Mouse (Mus musculus) thymus, adult 2 months (tissue): ENCODE results near the gene Dnal4.

Experiments used
- CTCF ChIP-seq: fragments of 200-500 bp; IDR thresholded peaks from 2 replicates; pipeline ENCODE4 v1.5.1; 2012; ENCODE audit warnings: mild to moderate bottlenecking, control low read depth, low read length, moderate library complexity, borderline replicate concordance; ENCODE audit not compliant: control insufficient read depth, poor library complexity, insufficient read depth; ENCODE audit errors: extremely low read depth
- POLR2A ChIP-seq: fragments of 200-500 bp; IDR thresholded peaks from 2 replicates; pipeline ENCODE4 v1.6.1; 2012; ENCODE audit warnings: mild to moderate bottlenecking, low read length, control low read depth, moderate library complexity; ENCODE audit not compliant: control insufficient read depth, poor library complexity, insufficient read depth; ENCODE audit errors: extremely low read depth

DNA sequence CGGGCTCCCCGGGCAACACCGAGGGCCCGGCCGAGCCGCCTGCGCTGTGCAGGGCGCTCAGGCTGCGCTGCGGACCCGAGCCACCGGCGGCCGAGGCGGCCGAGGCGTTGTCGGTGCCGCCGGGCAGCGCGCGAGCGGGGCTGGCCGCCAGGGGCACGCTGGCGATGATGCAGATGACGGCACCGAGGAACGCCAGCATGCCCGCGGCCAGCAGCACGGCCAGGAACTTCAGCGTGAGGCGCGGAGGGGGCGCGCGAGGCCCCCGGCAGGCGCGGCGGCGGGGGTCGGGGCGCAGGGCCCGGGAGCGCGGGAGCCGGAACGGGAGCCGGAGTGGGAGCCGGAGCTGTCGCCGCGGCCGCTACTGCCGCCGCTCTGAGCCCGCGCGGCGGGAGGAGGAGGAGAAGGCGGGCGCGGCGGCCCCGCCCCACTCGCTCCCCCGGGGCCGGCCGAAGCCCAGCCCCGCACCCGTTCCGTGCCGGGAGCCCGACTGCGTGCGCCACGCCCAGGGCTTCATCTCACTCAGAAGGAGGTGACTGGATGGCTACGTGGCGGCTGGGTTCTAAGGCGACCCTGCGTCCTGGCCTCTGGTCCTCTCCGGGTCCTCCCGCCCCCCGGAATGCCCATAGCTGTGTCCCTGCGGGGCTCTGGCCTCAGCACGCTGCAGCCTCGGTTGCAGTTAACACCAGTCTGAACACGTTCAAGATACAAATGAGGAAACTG, 26.9 kb upstream of the Dnal4 start, which contains the start of gene Nptxr:
- TF ChIP-seq CTCF: no peak
- no peak for TF ChIP-seq POLR2A
